Mouse (Mus musculus) lung, postnatal 0 days (tissue): ENCODE measurements around the gene Tln1.

Source experiments
- CTCF ChIP-seq: IDR thresholded peaks from 2 replicates; pipeline ENCODE4 v1.5.1; 2016; ENCODE audit warnings: antibody characterized with exemption, mild to moderate bottlenecking
- EP300 ChIP-seq: IDR thresholded peaks from 2 replicates; pipeline ENCODE4 v1.6.1; 2016; ENCODE audit warnings: antibody characterized with exemption, mild to moderate bottlenecking, control low read depth

DNA sequence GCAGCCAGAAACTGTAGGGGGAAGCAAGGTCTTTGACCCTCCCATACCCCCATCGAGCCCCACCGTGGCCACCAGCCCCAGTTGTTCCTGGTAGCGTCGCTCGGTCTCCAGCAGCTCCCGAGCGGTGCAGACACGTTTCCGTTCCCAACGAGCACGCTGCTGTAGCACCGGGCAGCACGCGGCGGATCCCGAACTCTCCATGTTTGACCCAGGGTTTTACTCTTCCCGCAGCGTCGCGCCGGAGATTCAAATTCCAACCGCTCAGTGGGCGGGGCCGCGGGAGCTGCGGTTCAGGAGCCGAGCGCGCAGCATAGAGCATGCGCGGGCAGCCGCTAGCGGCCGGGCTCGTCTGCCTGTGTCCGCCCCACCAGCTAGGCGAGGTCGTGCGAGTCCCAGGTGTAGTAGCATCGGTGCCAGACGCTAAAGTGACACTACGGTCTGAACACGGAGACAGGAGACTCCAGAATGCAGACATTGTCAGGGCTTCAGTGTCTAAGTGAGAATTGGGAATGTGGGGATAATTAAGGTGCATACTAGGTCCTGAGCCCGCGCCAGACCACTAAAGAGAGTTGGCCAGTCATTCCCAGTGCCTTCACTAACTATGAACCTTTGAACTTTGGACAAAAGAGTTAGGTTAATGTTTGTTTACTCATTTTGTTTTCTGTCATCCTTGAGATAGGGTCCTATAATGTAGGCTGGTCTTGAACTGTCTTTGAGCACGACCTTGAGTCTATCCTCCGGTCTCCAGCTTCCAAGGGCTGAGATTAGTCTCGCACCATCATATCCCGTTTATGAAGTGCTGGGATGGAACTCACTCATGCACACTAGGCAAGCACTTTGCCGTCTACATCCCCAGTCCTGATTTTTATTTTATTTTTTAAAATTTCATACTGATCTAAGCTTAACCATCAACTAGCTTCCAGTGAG lies 62.8 kb downstream of the Tln1 start, which contains the start of gene Arhgef39:
- TF ChIP-seq CTCF (0 out of 2 replicates have a peak, but pooled peaks have one; percentile 10), EP300 (no peak)
